Mouse (Mus musculus): ENCODE results near the gene Creb5.

The Creb5 gene

GRCm38 (mm10) chr6:53706604-53707330 is 419.7 kb downstream of the Creb5 start:
- DNase-seq (ENCODE audit: low spot score): no peak

GRCm38 (mm10) chr6:53707795-53708194 is 420.7 kb downstream of the Creb5 start:
- no peak for DNase-seq (ENCODE audit: low spot score)

- DNase-seq (ENCODE audit: low spot score): no peak
Observed at GRCm38 (mm10) chr6:53709694-53710442, 422.8 kb downstream of the Creb5 start.

GRCm38 (mm10) chr6:53710560-53710959 is 423.5 kb downstream of the Creb5 start:
- DNase-seq (ENCODE audit: low spot score): no peak

- DNase-seq (ENCODE audit: low spot score): no peak
Observed at GRCm38 (mm10) chr6:53713152-53713551, 426.1 kb downstream of the Creb5 start.

GRCm38 (mm10) chr6:53714908-53715321 is 427.8 kb downstream of the Creb5 start:
- no peak for DNase-seq (ENCODE audit: low spot score)

- DNase-seq (ENCODE audit: low spot score): no peak
Observed at GRCm38 (mm10) chr6:53716013-53716412, 428.9 kb downstream of the Creb5 start.

GRCm38 (mm10) chr6:53720009-53720408 is 432.9 kb downstream of the Creb5 start:
- no peak for DNase-seq (ENCODE audit: low spot score)

- DNase-seq (ENCODE audit: low spot score): peak; percentile 20
Observed at GRCm38 (mm10) chr6:53721595-53721994, 434.5 kb downstream of the Creb5 start.

GRCm38 (mm10) chr6:53722694-53723093 is 435.6 kb downstream of the Creb5 start:
- no peak for DNase-seq (ENCODE audit: low spot score)

- no peak for DNase-seq (ENCODE audit: low spot score)
Observed at GRCm38 (mm10) chr6:53730487-53730886, 443.4 kb downstream of the Creb5 start.

- no peak for DNase-seq (ENCODE audit: low spot score)
Observed at GRCm38 (mm10) chr6:53730996-53731485, 444.0 kb downstream of the Creb5 start.

GRCm38 (mm10) chr6:53733546-53733945 is 446.5 kb downstream of the Creb5 start:
- DNase-seq (ENCODE audit: low spot score): no peak

- no peak for DNase-seq (ENCODE audit: low spot score)
Observed at GRCm38 (mm10) chr6:53733999-53734398, 446.9 kb downstream of the Creb5 start.

- DNase-seq (ENCODE audit: low spot score): no peak
Observed at GRCm38 (mm10) chr6:53735696-53736095, 448.6 kb downstream of the Creb5 start.

GRCm38 (mm10) chr6:53738206-53738605 is 451.1 kb downstream of the Creb5 start:
- no peak for DNase-seq (ENCODE audit: low spot score)

- no peak for DNase-seq (ENCODE audit: low spot score)
Observed at GRCm38 (mm10) chr6:53741222-53741621, 454.2 kb downstream of the Creb5 start.
